Mouse (Mus musculus) liver, adult 2 months (tissue): Measurements from ENCODE around the gene Kank2. TPM values are rescaled to one million over a fixed set of nuclear protein-coding genes. Genes with fewer than 3 reads are reported as not detected.
"Not testable (repeated sequence)": the region's sequence is repeated elsewhere in the genome, so short reads cannot be mapped to it uniquely, and the experiment has no call there.

ENCODE experiments used
- DNase-seq: peaks from one replicate; pipeline ENCODE4 v3.0.0-alpha.2; 2011; ENCODE audit warnings: low read depth, low spot score; ENCODE audit errors: extremely low read depth
- H3K27ac ChIP-seq: fragments of 200-500 bp; replicated peaks from 2 replicates; pipeline ENCODE4 v1.5.1; 2012; ENCODE audit warnings: low read depth, mild to moderate bottlenecking, control low read depth, inconsistent platforms, low read length; ENCODE audit not compliant: insufficient read depth
- H3K27me3 ChIP-seq: fragments of 200-500 bp; 2 replicates; pipeline ENCODE4 v1.6.1; 2012; ENCODE audit warnings: mild to moderate bottlenecking, moderate library complexity, low read length, inconsistent platforms; ENCODE audit not compliant: control insufficient read depth, insufficient read depth
- H3K36me3 ChIP-seq: fragments of 200-500 bp; 2 replicates; pipeline ENCODE4 v1.6.1; 2012; ENCODE audit warnings: low read length, inconsistent platforms; ENCODE audit not compliant: control insufficient read depth, insufficient read depth
- H3K4me1 ChIP-seq: fragments of 200-500 bp; 2 replicates; pipeline ENCODE4 v1.6.1; 2011; ENCODE audit warnings: low read length; ENCODE audit not compliant: control insufficient read depth, insufficient read depth
- H3K4me3 ChIP-seq: fragments of 200-500 bp; 2 replicates; pipeline ENCODE4 v1.5.1; 2011; ENCODE audit warnings: low read depth, mild to moderate bottlenecking, control low read depth, low read length, moderate library complexity; ENCODE audit not compliant: insufficient read depth
- H3K79me2 ChIP-seq: fragments of 200-500 bp; 2 replicates; pipeline ENCODE4 v1.6.1; 2012; ENCODE audit warnings: inconsistent platforms, mild to moderate bottlenecking, low read length, moderate library complexity; ENCODE audit not compliant: control insufficient read depth, insufficient read depth
- H3K9ac ChIP-seq: fragments of 200-500 bp; 2 replicates; pipeline ENCODE4 v1.6.1; 2012; ENCODE audit warnings: low read depth, mild to moderate bottlenecking, control low read depth, inconsistent platforms, low read length
- CTCF ChIP-seq: fragments of 200-500 bp; IDR thresholded peaks from 2 replicates; pipeline ENCODE4 v1.5.1; 2011; ENCODE audit warnings: low read depth, low read length, control low read depth
- POLR2A ChIP-seq: fragments of 200-500 bp; IDR thresholded peaks from 2 replicates; pipeline ENCODE4 v1.6.1; 2011; ENCODE audit warnings: low read length, control low read depth; ENCODE audit not compliant: insufficient read depth; ENCODE audit errors: extremely low read depth
- WGBS: fragments of 180-500 bp; shearing (Covaris S2); methylation state at CpG from one replicate; pipeline ENCODE4 v1.1.7; 2018; 5-methylcytosine and 5-hydroxymethylcytosine counted together
- polyA plus RNA-seq: library from polyadenylated mRNA; depleted of rRNA; stranded (reverse); fragments of >200 nt; gene quantifications from 2 replicates; pipeline ENCODE4 v1.2.3, GENCODE M21; 2012
- total RNA-seq: library from RNA; depleted of rRNA; stranded (reverse); fragments of >200 nt; gene quantifications from 2 replicates; pipeline ENCODE4 v1.2.3, GENCODE M21; 2014

Kank2 gene
- total and polyA plus RNA-seq, 2 experiments, result 12.8 to 27.2 TPM

DNA sequence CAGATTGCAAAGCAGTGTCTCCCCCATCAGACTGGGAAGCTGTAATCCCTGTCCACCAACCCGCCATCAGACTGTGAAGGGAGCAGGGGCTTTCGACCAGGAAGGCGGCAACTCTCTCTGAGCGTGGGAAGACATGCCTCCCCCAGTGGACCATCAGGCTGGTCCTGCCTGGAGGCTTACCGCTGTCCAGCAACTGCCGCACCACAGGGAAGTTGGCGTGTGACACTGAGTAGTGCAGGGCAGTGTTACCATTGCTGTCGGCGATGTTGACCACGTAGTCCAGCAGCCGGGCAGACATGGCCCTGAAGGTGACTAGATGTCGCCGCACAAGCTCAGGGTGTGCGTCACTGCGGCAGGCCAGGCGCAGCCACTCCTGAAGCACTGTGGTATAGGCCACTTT is 24.2 kb downstream of the Kank2 start:
- Histone ChIP-seq H3K9ac (no peak overlapping the region), H3K36me3 (peaks cover 43% of the 10 kb centered on the region), H3K27ac (no peak overlapping the region), H3K4me1 (no peaks in the 10 kb centered on the region), H3K79me2 (no peaks in the 10 kb centered on the region), H3K27me3 (no peaks in the 10 kb centered on the region), H3K4me3 (no peak overlapping the region)
- TF ChIP-seq CTCF, result no peak
- TF ChIP-seq POLR2A, result no peak
- DNase-seq, result no peak
- 94% methylated on average over 16 of the region's 16 CpGs for WGBS

- H3K79me2 ChIP-seq, H3K9ac ChIP-seq, H3K4me1 ChIP-seq, H3K4me3 ChIP-seq, H3K27me3 ChIP-seq, H3K27ac ChIP-seq, DNase-seq: not testable (repeated sequence)
- H3K36me3 ChIP-seq, result peaks cover 43% of the 10 kb centered on the region
- WGBS, result 83% methylated on average over 5 of the region's 5 CpGs
Observed at GRCm38 (mm10) chr9:21773396-21773795, 25.1 kb downstream of the Kank2 start.

DNA sequence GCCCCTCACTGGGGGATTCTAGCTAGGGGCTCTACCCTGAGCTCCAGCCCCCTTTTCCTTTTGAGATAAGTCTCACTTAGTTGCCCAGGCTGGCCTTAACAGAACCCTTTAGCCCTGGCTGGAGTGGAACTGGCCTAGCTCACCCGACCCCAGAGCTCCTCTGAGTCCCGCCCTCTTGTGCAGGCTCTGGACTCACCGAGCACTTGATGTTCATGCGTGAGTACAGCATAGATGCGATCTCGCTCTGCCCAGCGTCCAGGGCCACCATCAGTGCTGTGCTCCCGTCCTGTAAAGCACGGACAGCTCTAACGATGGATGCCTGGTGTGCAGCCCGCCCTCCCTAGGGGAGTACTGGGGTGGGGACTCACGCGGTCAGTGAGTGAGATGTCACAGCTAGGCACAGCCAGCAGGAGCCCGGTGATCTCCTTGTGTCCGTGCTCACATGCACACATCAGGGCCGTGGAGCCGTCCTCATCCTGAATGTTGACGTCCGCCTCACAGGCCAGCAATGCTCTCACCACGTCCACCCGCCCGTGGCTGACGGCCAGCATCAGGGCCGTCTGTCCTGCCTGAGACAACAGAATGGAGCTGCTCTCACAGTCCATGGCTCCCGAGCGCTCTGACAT is 28.9 kb downstream of the Kank2 start:
- no peak for DNase-seq
- H3K4me1 ChIP-seq, result no peaks in the 10 kb centered on the region
- TF ChIP-seq POLR2A (no peak), CTCF (no peak)
- H3K9ac ChIP-seq, result 0 out of 2 replicates have a peak overlapping the region, but pooled peaks have one; percentile 12
- H3K36me3 ChIP-seq, result peaks cover 32% of the 10 kb centered on the region
- 84% methylated on average over 26 of the region's 26 CpGs for WGBS
- H3K79me2 ChIP-seq, result no peaks in the 10 kb centered on the region
- no peak overlapping the region for H3K27ac ChIP-seq
- H3K27me3 ChIP-seq, result no peaks in the 10 kb centered on the region
- no peak overlapping the region for H3K4me3 ChIP-seq

- Histone ChIP-seq H3K9ac (no peak overlapping the region), H3K4me1 (peaks cover 2% of the 10 kb centered on the region; the same call in 1 of the 2 replicates), H3K79me2 (no peaks in the 10 kb centered on the region), H3K27me3 (no peaks in the 10 kb centered on the region), H3K36me3 (peaks cover 29% of the 10 kb centered on the region), H3K4me3 (no peak overlapping the region), H3K27ac (0 out of 2 replicates have a peak overlapping the region, but pooled peaks have one; percentile 29)
- DNase-seq, result no peak
- TF ChIP-seq CTCF, result no peak
- no peak for TF ChIP-seq POLR2A
- WGBS, result 83% methylated on average over 13 of the region's 13 CpGs
Observed at GRCm38 (mm10) chr9:21768511-21769411, 29.8 kb downstream of the Kank2 start.

DNA sequence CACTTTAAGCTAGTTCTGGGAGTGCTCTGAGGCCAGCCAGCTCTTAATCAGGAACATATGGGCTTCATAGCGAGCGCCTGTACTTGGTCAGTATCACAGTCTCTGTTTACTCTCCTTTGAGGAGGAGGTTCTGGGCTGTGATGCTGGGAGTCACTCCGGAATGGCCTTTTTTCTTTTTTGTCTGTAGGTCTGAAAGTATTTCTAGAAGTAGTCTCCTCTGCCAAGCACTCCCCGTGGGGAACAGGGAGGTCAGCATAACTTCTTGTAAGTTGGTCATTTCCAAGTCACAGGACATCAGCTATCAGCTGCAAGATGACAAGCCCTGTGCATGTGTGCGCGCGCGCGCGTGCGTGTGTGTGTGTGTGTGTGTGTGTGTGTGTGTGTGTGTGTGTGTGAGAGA is 30.6 kb downstream of the Kank2 start:
- Histone ChIP-seq H3K4me1 (peaks cover 4% of the 10 kb centered on the region; the same call in 1 of the 2 replicates), H3K27ac (no peak overlapping the region), H3K36me3 (peaks cover 24% of the 10 kb centered on the region), H3K9ac (no peak overlapping the region), H3K4me3 (no peak overlapping the region), H3K79me2 (no peaks in the 10 kb centered on the region), H3K27me3 (no peaks in the 10 kb centered on the region)
- DNase-seq, result no peak
- 85% methylated on average over 11 of the region's 11 CpGs for WGBS
- TF ChIP-seq CTCF (no peak), POLR2A (no peak)
